ENCODE assay signal across 29 mouse cellular contexts in the genomic region with DNA sequence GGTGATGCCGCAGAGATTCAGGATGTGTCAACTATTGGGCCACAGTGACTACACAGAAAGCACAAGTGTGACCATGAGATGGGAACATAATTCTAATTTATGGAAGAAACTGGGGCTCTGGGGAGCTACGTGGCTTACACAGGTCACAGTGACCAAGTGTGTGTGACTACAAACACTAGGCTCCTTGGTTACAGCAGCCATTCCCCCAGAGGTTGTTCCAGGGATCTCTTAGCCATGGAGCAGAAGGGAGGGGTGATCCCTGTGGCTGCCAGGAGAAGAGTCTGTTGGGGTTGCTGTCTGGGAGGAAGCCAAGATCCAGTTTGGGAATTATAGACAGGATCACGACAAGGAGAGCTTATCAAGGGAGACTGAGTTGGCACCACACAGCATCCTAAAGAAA. TPM values are rescaled to one million over a fixed set of nuclear protein-coding genes. Genes with fewer than 3 reads are reported as not detected.
"Had no signal": no experiment of that assay in that cellular context is flagged by ENCODE, and none has a peak within 500 bp of the region (broad histone marks: within the 10 kb centered on the region; RNA-seq: fewer than 3 reads in every experiment).

Gene Olfr1341, plus strand, starts transcription at position 301 of the 400 bp plus-strand sequence.

- H3K4me1 ChIP-seq: embryonic facial prominence, embryonic 10.5 days; embryonic facial prominence, embryonic 12.5 days; embryonic facial prominence, embryonic 13.5 days; embryonic facial prominence, embryonic 15.5 days; forebrain, embryonic 10.5 days; forebrain, embryonic 12.5 days; forebrain, embryonic 13.5 days; forebrain, embryonic 15.5 days had no signal

- DNase-seq: cerebellum, adult 8-10 months; cerebellum, adult 9-10 months; cerebellum, adult 9-11 months; cerebellum, postnatal 10 days; cerebellum, postnatal 14 days; cerebellum, postnatal 25 days; cerebellum, postnatal 36 days; embryo, embryonic 11 days; forebrain, postnatal 0 days; gastrocnemius, adult 2 months; gastrocnemius, postnatal 10 days; gastrocnemius, postnatal 14 days; gastrocnemius, postnatal 25 days; gastrocnemius, postnatal 36 days; heart, adult 18-20 months; heart, adult 2 months had no signal

- H3K4me3 ChIP-seq: embryonic facial prominence, embryonic 10.5 days; embryonic facial prominence, embryonic 12.5 days; embryonic facial prominence, embryonic 13.5 days; embryonic facial prominence, embryonic 15.5 days; erythroblast, embryonic 14.5 days; forebrain, embryonic 10.5 days; forebrain, embryonic 12.5 days; forebrain, embryonic 13.5 days; forebrain, embryonic 15.5 days; gastrocnemius, adult 2 months; heart, adult 2 months had no signal

- H3K9me3 ChIP-seq: embryonic facial prominence, embryonic 10.5 days; embryonic facial prominence, embryonic 12.5 days; embryonic facial prominence, embryonic 13.5 days; embryonic facial prominence, embryonic 15.5 days; forebrain, embryonic 10.5 days; forebrain, embryonic 12.5 days; forebrain, embryonic 13.5 days; forebrain, embryonic 15.5 days had no signal

- H3K36me3 ChIP-seq: embryonic facial prominence, embryonic 10.5 days; embryonic facial prominence, embryonic 12.5 days; embryonic facial prominence, embryonic 13.5 days; embryonic facial prominence, embryonic 15.5 days; forebrain, embryonic 10.5 days; forebrain, embryonic 12.5 days; forebrain, embryonic 15.5 days had no signal

- H3K27ac ChIP-seq: embryonic facial prominence, embryonic 10.5 days; embryonic facial prominence, embryonic 12.5 days; embryonic facial prominence, embryonic 13.5 days; embryonic facial prominence, embryonic 15.5 days; forebrain, embryonic 10.5 days; forebrain, embryonic 12.5 days; forebrain, embryonic 13.5 days; forebrain, embryonic 15.5 days; gastrocnemius, adult 2 months; heart, adult 2 months had no signal

- H3K27me3 ChIP-seq: embryonic facial prominence, embryonic 12.5 days; embryonic facial prominence, embryonic 13.5 days; embryonic facial prominence, embryonic 15.5 days; forebrain, embryonic 12.5 days; forebrain, embryonic 13.5 days; forebrain, embryonic 15.5 days had no signal

RNA-seq across cellular contexts. Expression of gene Olfr1341, which starts in this region (rescaled TPM):
- polyA plus RNA-seq: cortical plate, adult 2 months; embryonic facial prominence, embryonic 10.5 days; embryonic facial prominence, embryonic 12.5 days; erythroblast, embryonic 14.5 days; forebrain, embryonic 10.5 days; forebrain, embryonic 11.5 days; forebrain, embryonic 12.5 days; forebrain, embryonic 13.5 days; forebrain, embryonic 14.5 days; forebrain, embryonic 15.5 days; forebrain, embryonic 16.5 days; forebrain, postnatal 0 days; heart, adult 2 months had no signal
